Mouse (Mus musculus) frontal cortex, adult (tissue): ENCODE data around the gene Cox17.
A peak's percentile ranks its signal among the peaks of the same experiment; 100 is the strongest.

Source experiments
- ATAC-seq: cut with Nextera tagmentation; 2 replicates; pipeline ENCODE4 v1.9.2; 2017; ENCODE audit warnings: mild to moderate bottlenecking, moderate library complexity, mixed read lengths; ENCODE audit not compliant: low TSS enrichment

The Cox17 gene

GRCm38 (mm10) chr16:38371705-38372296 lies 25.0 kb downstream of the Cox17 start:
- no peak for ATAC-seq

GRCm38 (mm10) chr16:38372876-38373275 lies 26.1 kb downstream of the Cox17 start:
- no peak for ATAC-seq

- ATAC-seq, result no peak
Observed at GRCm38 (mm10) chr16:38373439-38373838, 26.6 kb downstream of the Cox17 start.

- no peak for ATAC-seq
Observed at GRCm38 (mm10) chr16:38373941-38374340, 27.1 kb downstream of the Cox17 start.

- no peak for ATAC-seq
Observed at GRCm38 (mm10) chr16:38374379-38375140, 27.8 kb downstream of the Cox17 start.

- ATAC-seq, result no peak
Observed at GRCm38 (mm10) chr16:38375182-38375581, 28.4 kb downstream of the Cox17 start.

- ATAC-seq, result peak; percentile 93
Observed at GRCm38 (mm10) chr16:38376163-38376840, 29.5 kb downstream of the Cox17 start.

- ATAC-seq, result no peak
Observed at GRCm38 (mm10) chr16:38376841-38377249, 30.1 kb downstream of the Cox17 start.

- no peak for ATAC-seq
Observed at GRCm38 (mm10) chr16:38377546-38377945, 30.8 kb downstream of the Cox17 start.

- no peak for ATAC-seq
Observed at GRCm38 (mm10) chr16:38378591-38378990, 31.8 kb downstream of the Cox17 start.

GRCm38 (mm10) chr16:38379088-38379487 lies 32.3 kb downstream of the Cox17 start:
- no peak for ATAC-seq

GRCm38 (mm10) chr16:38379493-38379892 lies 32.7 kb downstream of the Cox17 start:
- ATAC-seq, result no peak

GRCm38 (mm10) chr16:38379926-38380325 lies 33.1 kb downstream of the Cox17 start:
- ATAC-seq, result no peak

- ATAC-seq, result no peak
Observed at GRCm38 (mm10) chr16:38383683-38384082, 36.9 kb downstream of the Cox17 start.

GRCm38 (mm10) chr16:38385184-38385634 lies 38.4 kb downstream of the Cox17 start:
- no peak for ATAC-seq

- ATAC-seq, result no peak
Observed at GRCm38 (mm10) chr16:38385700-38386099, 38.9 kb downstream of the Cox17 start.

- ATAC-seq, result no peak
Observed at GRCm38 (mm10) chr16:38387389-38387788, 40.6 kb downstream of the Cox17 start.

- ATAC-seq, result no peak
Observed at GRCm38 (mm10) chr16:38388757-38389156, 42.0 kb downstream of the Cox17 start.

GRCm38 (mm10) chr16:38389284-38389893 lies 42.6 kb downstream of the Cox17 start:
- ATAC-seq, result no peak

GRCm38 (mm10) chr16:38390322-38390721 lies 43.5 kb downstream of the Cox17 start:
- ATAC-seq, result no peak

GRCm38 (mm10) chr16:38392126-38392894 lies 45.5 kb downstream of the Cox17 start:
- ATAC-seq, result peak; percentile 47; the same call in 1 of the 2 replicates
